Mouse (Mus musculus) CD4-positive naive resting alpha-beta T cell, adult 76 days (primary cell): ENCODE measurements around the gene Pfn1. TPM values are rescaled to one million over a fixed set of nuclear protein-coding genes. Genes with fewer than 3 reads are reported as not detected.

Source experiments
- total RNA-seq: library from RNA; stranded (reverse); gene quantifications from one replicate; pipeline ENCODE4 v1.2.4, GENCODE M21; 2023

Pfn1 gene
- 1,339 TPM for total RNA-seq

GRCm38 (mm10) chr11:70654198-70654922, at the start of gene Pfn1:
TSS of gene Pfn1 (minus strand) at chr11:70654644.

GRCm38 (mm10) chr11:70699722-70700556, 45.5 kb upstream of the Pfn1 start, which contains the start of the genes Inca1 and Kif1c:
TSS of gene Inca1 (minus strand) at chr11:70700155.
TSS of gene Kif1c (plus strand) at chr11:70700548.

GRCm38 (mm10) chr11:70687601-70688199, 33.3 kb upstream of the Pfn1 start, which contains the start of gene Camta2:
TSS of gene Camta2 (minus strand) at chr11:70688105.

GRCm38 (mm10) chr11:70668771-70669505, 14.5 kb upstream of the Pfn1 start, which contains the start of gene Spag7:
TSS of gene Spag7 (minus strand) at chr11:70669416.

GRCm38 (mm10) chr11:70656964-70657363, 2.5 kb upstream of the Pfn1 start, which contains the start of gene Eno3:
TSS of gene Eno3 (plus strand) at chr11:70657202.

GRCm38 (mm10) chr11:70646691-70647650, 7.5 kb downstream of the Pfn1 start, which contains the start of the genes Rnf167 and Slc25a11:
TSS of gene Rnf167 (plus strand) at chr11:70647235.
TSS of gene Slc25a11 (minus strand) at chr11:70647479.

GRCm38 (mm10) chr11:70638714-70639278, 15.6 kb downstream of the Pfn1 start, which contains the start of gene Gp1ba:
TSS of gene Gp1ba (plus strand) at chr11:70639122.

GRCm38 (mm10) chr11:70619101-70619500, 35.3 kb downstream of the Pfn1 start, which contains the start of gene Chrne:
TSS of gene Chrne (minus strand) at chr11:70619216.

GRCm38 (mm10) chr11:70615516-70616093, 38.8 kb downstream of the Pfn1 start, which contains the start of gene 4930544D05Rik:
TSS of gene 4930544D05Rik (plus strand) at chr11:70615848.

Other genes with a start within 250 kb of the Pfn1 start
- 27.5 TPM for gene Pelp1, start 244.6 kb downstream of the Pfn1 start, total RNA-seq
- gene Arrb2, start 222.0 kb downstream of the Pfn1 start, total RNA-seq: 223 TPM
- 52.7 TPM for gene Med11, start 202.7 kb downstream of the Pfn1 start, total RNA-seq
- gene Zmynd15, start 195.2 kb downstream of the Pfn1 start, total RNA-seq: 0.91 TPM
- gene Cxcl16, start 194.7 kb downstream of the Pfn1 start, total RNA-seq: 1.5 TPM
- gene Tm4sf5, start 149.4 kb downstream of the Pfn1 start, total RNA-seq: not detected
- not detected for gene Vmo1, start 140.0 kb downstream of the Pfn1 start, total RNA-seq
- gene Gltpd2, start 135.4 kb downstream of the Pfn1 start, total RNA-seq: not detected
- 142 TPM for gene Psmb6, start 129.3 kb downstream of the Pfn1 start, total RNA-seq
- not detected for gene Gm40193, start 121.7 kb downstream of the Pfn1 start, total RNA-seq
- 2.4 TPM for gene Pld2, start 114.6 kb downstream of the Pfn1 start, total RNA-seq
- 149 TPM for gene Mink1, start 91.8 kb downstream of the Pfn1 start, total RNA-seq
- 1.00 TPM for gene 4930544D05Rik, start 38.8 kb downstream of the Pfn1 start, total RNA-seq
- 4.7 TPM for gene Chrne, start 35.4 kb downstream of the Pfn1 start, total RNA-seq
- gene Gp1ba, start 15.5 kb downstream of the Pfn1 start, total RNA-seq: not detected
- gene Rnf167, start 7.4 kb downstream of the Pfn1 start, total RNA-seq: 215 TPM
- 40.7 TPM for gene Slc25a11, start 7.2 kb downstream of the Pfn1 start, total RNA-seq
- gene Eno3, start 2.6 kb upstream of the Pfn1 start, total RNA-seq: 25.0 TPM
- 26.1 TPM for gene Spag7, start 14.8 kb upstream of the Pfn1 start, total RNA-seq
- 45.0 TPM for gene Camta2, start 33.5 kb upstream of the Pfn1 start, total RNA-seq
- gene Inca1, start 45.5 kb upstream of the Pfn1 start, total RNA-seq: 0.97 TPM
- gene Kif1c, start 45.9 kb upstream of the Pfn1 start, total RNA-seq: 22.1 TPM
- gene Zfp3, start 109.6 kb upstream of the Pfn1 start, total RNA-seq: 2.3 TPM
- gene Scimp, start 157.9 kb upstream of the Pfn1 start, total RNA-seq: 1.6 TPM
- gene Rabep1, start 190.1 kb upstream of the Pfn1 start, total RNA-seq: 38.6 TPM